Mouse (Mus musculus) effector memory CD4-positive, alpha-beta T cell, adult 7 months (primary cell): ENCODE results near the gene Rplp1. TPM values are rescaled to one million over a fixed set of nuclear protein-coding genes. Genes with fewer than 3 reads are reported as not detected.

Experiments used
- polyA plus RNA-seq: library from polyadenylated mRNA; unstranded; fragments of 100-300 nt; shearing (Covaris generic); gene quantifications from one replicate; pipeline ENCODE4 v1.2.1, GENCODE M21; 2017

Rplp1 gene
- polyA plus RNA-seq, result 1,662 TPM

DNA sequence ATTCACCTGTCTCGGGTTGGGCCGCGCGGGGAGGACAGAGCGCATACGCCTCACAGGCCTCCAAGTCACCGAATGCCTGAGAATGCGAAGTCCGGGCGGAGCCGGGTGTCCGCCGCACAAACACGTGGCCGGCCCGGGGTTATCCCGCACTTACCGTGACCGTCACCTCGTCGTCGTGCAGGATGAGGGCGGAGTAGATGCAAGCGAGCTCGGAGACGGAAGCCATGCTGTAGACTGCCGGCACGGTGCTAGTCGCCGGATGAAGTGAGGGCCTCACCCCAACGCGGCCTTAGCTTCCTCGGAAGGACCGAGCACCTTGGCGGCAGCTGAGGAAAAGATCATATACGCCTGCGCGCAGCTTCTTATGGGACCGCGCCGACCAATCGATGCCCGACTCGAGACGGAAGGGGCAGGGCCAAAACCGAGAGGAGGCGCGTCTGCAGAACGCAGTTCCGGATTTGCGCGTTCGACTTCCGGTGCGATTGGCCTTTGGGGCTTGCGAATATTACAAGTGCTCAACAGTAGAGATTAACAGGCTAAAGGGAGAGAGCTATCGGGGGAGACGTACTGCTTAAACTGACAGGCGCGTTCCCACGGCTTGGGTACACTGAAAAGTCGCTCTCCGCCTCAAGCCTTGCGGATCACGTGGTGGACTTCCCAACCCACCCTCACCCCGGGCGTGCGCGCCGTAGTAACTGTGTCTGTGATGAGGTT is at the start of gene Rplp1:
Rplp1 (minus strand) TSS at position 340 of the 714 bp plus-strand sequence.

GRCm38 (mm10) chr9:61946623-61947401 is 32.5 kb upstream of the Rplp1 start, which contains the start of gene Kif23:
TSS of gene Kif23 (minus strand) at chr9:61946774.

Other genes starting within 250 kb of the Rplp1 start
- 8.7 TPM for gene Kif23, start 32.2 kb upstream of the Rplp1 start, polyA plus RNA-seq
- gene Paqr5, start 112.3 kb upstream of the Rplp1 start, polyA plus RNA-seq, result 0.51 TPM
- gene Glce, start 208.1 kb upstream of the Rplp1 start, polyA plus RNA-seq, result 10.1 TPM